Mouse (Mus musculus) c-Kit-negative CD71-positive TER-119-positive erythroid progenitor cells, embryonic 14.5 days (primary cell): ENCODE results near the gene Oaf.

Experiments
- DNase-seq: peaks from one replicate; pipeline ENCODE4 v3.0.0-alpha.2; 2013; ENCODE audit warnings: low read depth, low spot score

The Oaf gene

GRCm38 (mm10) chr9:43245801-43246570 is 6.3 kb upstream of the Oaf start:
- no peak for DNase-seq

GRCm38 (mm10) chr9:43242432-43242831 is 2.7 kb upstream of the Oaf start:
- DNase-seq: no peak

DNA sequence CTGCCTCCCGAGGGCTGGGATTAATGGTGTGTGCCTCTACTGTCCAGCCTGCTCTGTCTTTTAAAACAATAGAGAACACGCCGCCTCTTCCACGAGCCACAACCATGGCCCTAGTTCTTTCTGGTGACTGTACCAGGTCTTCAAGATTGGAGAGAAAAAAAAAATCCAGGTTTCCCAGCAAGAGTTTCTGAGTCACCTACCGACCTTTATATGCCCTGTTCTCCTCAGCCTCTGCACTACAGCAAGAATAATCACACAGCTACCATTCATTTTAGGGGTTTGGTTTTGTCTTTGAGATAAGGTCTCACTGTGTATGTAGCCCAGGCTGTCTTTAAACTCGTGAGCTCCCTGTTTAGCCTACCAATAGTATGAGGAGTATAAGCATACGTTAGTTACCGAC is 2.3 kb upstream of the Oaf start:
- DNase-seq: no peak

DNA sequence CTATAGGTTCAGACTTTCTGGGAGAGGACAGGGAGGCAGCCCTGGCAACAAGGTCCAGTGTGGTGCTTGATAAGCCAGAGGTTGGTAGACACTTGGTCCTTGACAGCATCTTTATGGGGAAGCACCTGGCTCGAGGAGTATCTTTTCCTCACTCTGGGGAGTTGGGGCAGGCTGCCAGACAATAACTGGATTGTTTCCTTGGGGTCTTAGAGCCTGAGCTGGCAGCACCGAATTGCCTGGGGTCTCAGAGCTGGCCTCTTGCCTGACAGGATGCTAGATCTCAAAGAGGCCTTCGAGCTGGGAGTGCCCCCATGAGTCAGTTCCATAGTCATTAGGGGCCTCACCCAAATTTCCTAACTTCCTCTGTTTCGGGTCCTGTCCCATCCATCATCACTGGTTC is 1.6 kb upstream of the Oaf start:
- DNase-seq: no peak

- no peak for DNase-seq
These were observed 836 bp upstream of the Oaf start for GRCm38 (mm10) chr9:43240594-43240900.

DNA sequence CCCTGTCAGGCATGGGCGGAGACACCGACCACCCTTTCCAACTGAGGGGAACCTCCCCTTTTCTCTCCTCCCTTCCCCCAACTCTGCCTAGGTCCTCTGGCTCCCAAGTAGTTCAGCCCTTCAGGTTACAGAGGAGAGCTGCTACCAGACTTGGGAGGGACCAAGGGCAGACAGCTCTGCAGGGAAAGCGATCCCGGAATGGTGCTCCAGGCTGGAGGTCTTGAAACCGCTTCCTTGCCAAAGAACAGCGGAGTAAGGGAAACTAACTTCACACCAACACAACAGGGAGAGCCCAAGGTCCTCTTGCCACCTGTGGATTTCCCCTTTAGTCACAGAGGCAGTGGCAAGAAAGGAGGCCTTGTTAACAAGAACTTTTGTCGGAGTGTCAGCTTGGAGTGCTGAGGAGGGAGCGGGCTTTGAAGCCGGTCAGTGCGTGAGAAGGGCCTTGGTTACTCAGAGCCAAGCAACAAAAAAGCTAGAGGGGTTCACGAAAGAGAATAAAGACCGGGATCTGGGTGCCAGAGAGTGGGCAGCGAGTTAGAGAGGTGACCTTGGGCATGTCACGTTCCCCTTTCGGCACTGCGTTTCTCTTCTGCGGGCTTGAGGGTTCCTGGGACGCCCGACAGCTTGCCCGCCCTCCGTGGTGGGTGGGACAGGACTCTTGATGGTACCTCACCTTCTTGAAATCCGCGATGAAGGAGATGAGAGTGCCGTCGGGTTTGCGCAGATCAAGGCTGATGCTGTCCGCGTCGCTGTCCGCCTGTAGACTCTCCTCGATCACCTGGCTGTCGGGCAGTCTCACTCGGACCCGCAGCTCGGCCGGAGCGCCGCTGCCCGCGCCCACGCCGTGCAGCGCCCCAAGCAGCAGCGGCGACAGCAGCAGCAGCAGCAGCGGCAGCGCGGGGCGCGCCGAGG is 823 bp downstream of the Oaf start:
- no peak for DNase-seq

GRCm38 (mm10) chr9:43238167-43238566 is 1.5 kb downstream of the Oaf start:
- no peak for DNase-seq

DNA sequence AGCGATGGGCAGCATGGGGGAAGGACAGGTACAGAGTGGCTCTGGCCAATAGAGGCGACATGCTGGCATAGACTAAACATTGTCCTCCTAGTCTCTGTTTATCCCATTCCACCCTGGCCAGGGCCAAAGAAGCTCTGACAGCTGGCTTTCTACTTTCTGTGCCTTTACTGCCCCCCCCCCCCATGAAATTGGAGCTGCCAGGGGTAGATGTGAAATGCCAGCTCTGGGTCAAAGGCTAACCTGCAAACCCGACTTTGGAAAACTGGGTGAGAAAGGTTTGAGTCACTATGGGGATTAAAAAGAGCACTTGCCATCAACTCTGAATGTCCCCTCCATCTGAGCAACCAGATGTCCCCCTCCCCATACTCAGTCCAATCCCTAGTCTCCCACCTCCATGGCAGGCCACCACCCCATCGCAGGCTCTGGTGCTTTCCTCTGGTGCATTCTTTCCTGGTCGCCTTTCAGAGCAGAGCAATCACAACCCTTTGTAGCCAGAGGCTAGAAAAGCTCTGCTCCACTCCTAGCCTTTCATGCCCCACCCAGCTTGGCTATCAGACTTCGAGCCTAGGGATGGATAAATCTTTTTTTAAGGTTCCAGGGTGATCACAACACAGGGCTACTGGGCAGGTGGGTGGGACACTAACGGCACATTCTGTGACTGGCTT is 2.5 kb downstream of the Oaf start:
- DNase-seq: no peak

- DNase-seq: no peak
These were observed 3.1 kb downstream of the Oaf start for GRCm38 (mm10) chr9:43236576-43236975.

- DNase-seq: no peak
These were observed 3.6 kb downstream of the Oaf start for GRCm38 (mm10) chr9:43236106-43236505.

DNA sequence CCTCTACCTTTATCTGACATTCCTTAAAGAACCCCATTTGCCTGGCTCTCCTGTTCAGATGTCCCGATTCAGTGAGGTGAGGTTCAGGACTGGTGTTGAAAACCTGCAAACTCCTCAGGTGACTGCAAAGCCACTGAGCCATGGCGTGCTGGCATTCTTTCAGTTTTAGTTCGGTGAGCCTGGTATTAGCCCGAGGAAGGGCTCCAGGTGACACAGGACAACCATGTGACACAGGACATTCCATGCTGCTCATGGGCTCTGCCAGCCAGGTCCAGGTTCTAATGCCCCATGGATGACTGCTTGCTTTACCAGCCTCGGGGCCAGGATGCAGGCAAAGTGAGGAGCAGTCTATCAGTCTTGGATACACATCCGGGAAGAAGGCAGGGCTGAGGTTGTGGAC is 4.4 kb downstream of the Oaf start:
- no peak for DNase-seq

DNA sequence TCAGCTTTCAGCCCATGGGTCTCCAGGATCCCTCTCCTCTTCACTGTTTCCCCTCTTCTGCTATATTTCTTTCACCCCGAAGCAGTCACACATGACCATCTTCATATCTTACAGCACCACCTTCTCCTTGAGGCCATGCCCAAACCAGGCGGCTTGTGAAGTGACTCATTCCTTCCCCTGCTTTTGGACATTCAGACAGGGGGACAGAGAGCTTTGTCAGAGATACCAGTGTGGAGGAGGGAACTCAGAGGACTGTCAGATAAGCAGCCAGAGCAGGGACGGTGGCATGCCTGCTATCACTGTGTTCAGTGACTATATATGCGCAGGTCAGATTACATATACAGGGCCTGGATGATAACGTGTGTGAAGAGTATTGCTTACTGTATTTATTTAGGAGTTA is 5.2 kb downstream of the Oaf start:
- DNase-seq: peak; percentile 67

DNA sequence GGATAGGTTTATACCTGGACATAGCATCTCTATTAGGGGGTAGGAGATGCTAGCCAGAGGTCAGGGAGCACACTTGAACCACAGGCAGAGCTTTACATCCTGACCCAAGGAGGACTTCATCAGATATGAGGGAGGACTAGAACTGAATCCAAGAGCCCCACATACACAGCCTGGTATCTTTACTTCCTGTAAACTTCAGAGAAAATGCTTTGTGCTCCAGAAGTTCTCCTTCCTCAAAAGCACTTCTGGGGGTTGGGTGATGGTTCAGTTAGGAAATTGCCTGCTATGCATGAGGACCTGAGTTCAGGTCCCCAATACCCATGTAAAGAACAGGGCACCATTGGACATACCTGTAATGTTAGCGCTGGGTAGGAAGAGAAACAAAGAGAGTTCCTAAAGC is 6.2 kb downstream of the Oaf start:
- no peak for DNase-seq

DNA sequence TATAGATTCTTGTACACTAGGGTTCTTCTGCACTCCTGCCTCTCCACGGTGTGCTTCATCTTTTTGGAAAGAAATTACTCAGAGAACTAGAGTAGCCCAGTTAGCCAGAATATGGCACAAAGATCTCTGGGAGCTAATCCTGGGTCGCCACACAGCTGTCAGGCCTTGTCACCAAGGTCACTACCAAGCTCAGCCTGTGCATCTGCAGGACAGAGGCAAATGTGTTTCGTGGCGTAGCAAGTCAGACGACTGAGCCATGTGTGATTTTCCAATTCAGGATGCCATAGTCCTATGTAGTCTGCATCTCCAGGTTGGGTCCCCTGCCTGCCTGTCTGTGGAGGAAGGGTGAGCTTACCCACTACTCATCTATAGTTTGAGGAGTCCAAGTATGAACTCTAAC is 6.7 kb downstream of the Oaf start:
- no peak for DNase-seq

GRCm38 (mm10) chr9:43232286-43232685 is 7.4 kb downstream of the Oaf start:
- no peak for DNase-seq

GRCm38 (mm10) chr9:43231805-43232204 is 7.9 kb downstream of the Oaf start:
- DNase-seq: no peak

GRCm38 (mm10) chr9:43230886-43231285 is 8.8 kb downstream of the Oaf start:
- no peak for DNase-seq

GRCm38 (mm10) chr9:43229962-43230361 is 9.7 kb downstream of the Oaf start:
- no peak for DNase-seq

GRCm38 (mm10) chr9:43229398-43229895 is 10.3 kb downstream of the Oaf start:
- no peak for DNase-seq

- DNase-seq: no peak
These were observed 11.0 kb downstream of the Oaf start for GRCm38 (mm10) chr9:43228745-43229144.

DNA sequence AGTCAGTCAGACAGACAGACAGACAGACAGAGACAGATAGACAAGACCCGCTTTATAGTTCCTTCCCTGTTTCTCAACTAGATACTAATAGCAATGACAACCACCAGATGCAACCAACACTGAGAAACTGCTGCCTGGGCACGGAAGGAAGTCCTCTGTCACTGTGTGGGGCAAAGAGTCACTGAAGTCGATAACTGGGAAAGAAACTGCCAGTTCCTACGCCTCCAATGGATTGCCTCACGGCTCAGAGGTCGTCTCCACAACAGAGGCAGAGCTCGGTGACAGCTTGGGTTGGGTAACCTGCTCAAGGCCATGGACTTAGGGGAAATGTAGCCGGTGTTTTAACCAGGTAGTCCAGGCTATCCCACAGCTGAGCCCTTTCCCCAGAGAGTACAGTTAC is 12.1 kb downstream of the Oaf start:
- no peak for DNase-seq

DNA sequence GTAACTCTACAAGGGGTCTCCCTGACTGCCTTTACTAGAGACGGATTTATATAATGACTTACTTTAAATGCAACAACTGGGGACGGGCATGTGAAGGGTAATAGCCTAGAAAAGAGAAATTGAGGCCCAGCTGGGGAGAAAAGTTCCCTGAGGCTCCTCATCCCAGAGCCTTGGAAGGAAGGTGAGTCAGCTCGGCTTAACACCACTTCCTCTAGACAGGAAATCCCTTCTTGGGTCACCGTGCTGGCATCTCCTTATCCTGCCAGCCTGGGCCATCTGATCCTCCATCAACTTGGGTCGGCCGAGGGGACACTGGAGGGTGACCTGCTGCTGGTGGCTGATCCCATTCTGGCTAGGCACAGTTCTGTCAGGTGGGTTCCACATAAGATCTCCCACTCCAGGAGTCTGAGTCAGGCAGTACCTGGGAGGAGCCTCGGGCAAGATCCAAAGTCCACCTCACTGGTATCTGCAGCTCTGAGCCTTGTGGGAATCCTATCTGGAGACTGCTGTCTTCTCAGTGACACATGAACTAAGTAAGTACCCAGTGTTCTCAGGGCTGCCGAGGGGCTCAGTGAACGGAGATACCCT is 13.0 kb downstream of the Oaf start:
- DNase-seq: no peak
